22 mouse cellular contexts compared by ENCODE assay signal in the genomic region with DNA sequence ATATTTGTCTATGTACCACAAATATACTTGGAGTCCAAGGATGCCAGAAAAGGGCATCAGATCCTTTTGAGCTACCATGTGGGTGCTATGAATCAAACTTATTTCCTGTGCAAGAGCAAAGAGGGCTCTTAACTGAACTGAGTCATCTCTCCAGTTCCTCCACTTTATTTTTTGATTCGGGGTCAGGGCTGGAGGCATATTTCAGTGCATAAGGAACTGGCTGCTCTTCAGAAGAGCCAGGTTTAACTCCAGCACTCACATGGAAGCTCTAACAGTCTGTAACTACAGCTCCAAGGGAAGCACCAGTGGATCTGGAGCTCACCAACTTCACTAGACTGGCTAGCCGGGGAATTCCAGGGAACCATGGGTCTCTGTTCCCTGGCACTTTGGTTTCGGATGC. TPM values are rescaled to one million over a fixed set of nuclear protein-coding genes. Genes with fewer than 3 reads are reported as not detected.
DNase-seq lines count a peak whose midpoint lies in the region; ATAC-seq and TF ChIP-seq lines count a peak whose summit lies in the region.
"Had no signal": no experiment of that assay in that cellular context is flagged by ENCODE, and none has a peak within 500 bp of the region (broad histone marks: within the 10 kb centered on the region; RNA-seq: fewer than 3 reads in every experiment).

No protein-coding gene starts in this region.

- no peak for TF ChIP-seq POLR2A in lung, adult 2 months (IDR thresholded peaks at IDR 0.05; ENCODE audit: borderline replicate concordance, extremely low read depth, low read depth, low read length)

- H3K4me2 ChIP-seq in lung, embryonic 16.5 days (ENCODE audit: low read depth, low read length): no peak overlapping the region
- H3K4me2 ChIP-seq: forebrain, embryonic 12.5 days; hindbrain, embryonic 14.5 days; liver, embryonic 12.5 days; lung, embryonic 14.5 days; midbrain, embryonic 15.5 days had no signal

- 66% methylated on average over 3 of the region's 3 CpGs for WGBS in lung, embryonic 16.5 days
- WGBS in lung, adult 2 months: 67% methylated on average over 3 of the region's 3 CpGs

- no peaks in the 10 kb centered on the region for H3K36me3 ChIP-seq in lung, embryonic 16.5 days (ENCODE audit: control insufficient read depth, insufficient read depth, low read length)
- H3K36me3 ChIP-seq: forebrain, embryonic 12.5 days; liver, embryonic 12.5 days; midbrain, embryonic 15.5 days had no signal

- H3K27ac ChIP-seq in lung, embryonic 16.5 days (ENCODE audit: low read length): 0 out of 2 replicates have a peak overlapping the region, but pooled peaks have one; percentile 14
- H3K27ac ChIP-seq in brown adipose tissue, adult 24 weeks (replicated peaks; ENCODE audit: low read depth, low read length): 0 out of 2 replicates have a peak overlapping the region, but pooled peaks have one; percentile 21
- H3K27ac ChIP-seq: forebrain, embryonic 12.5 days; hindbrain, embryonic 14.5 days; limb, embryonic 10.5 days; liver, embryonic 12.5 days; midbrain, embryonic 15.5 days had no signal

- no peaks in the 10 kb centered on the region for H3K9me3 ChIP-seq in lung, embryonic 16.5 days (ENCODE audit: control insufficient read depth, low read length)
- H3K9me3 ChIP-seq: forebrain, embryonic 12.5 days; limb, embryonic 10.5 days; liver, embryonic 12.5 days; megakaryocyte, embryonic 14.5 days; midbrain, embryonic 15.5 days had no signal

- H3K27me3 ChIP-seq in lung, embryonic 16.5 days (ENCODE audit: control insufficient read depth, insufficient read depth, low read depth, low read length): no peaks in the 10 kb centered on the region
- H3K27me3 ChIP-seq: CH12.LX; forebrain, embryonic 12.5 days; liver, embryonic 12.5 days; megakaryocyte, embryonic 14.5 days; midbrain, embryonic 15.5 days had no signal

- TF ChIP-seq CTCF in lung, adult 2 months (IDR thresholded peaks at IDR 0.05; ENCODE audit: insufficient read depth, low read length): no peak

- DNase-seq in adrenal gland, adult (ENCODE audit: inconsistent age in 2 of 2, low spot score in 1 of 2): peak; percentile 65 to 86
- DNase-seq in adrenal gland, adult 18-20 months (ENCODE audit: low spot score in 2 of 2): no peak
- DNase-seq in lung, adult 2 months: no peak
- DNase-seq in adrenal gland, adult 8-10 months: peak; percentile 49
- DNase-seq in thymus, postnatal 36 days: no peak
- DNase-seq: cerebellum, adult 18-20 months; cerebellum, postnatal 36 days; gastrocnemius, postnatal 25 days; heart, postnatal 14 days; lung, embryonic 14.5 days; right cerebral cortex, postnatal 25 days; thymus, postnatal 4 days had no signal

- no peak overlapping the region for H3K4me3 ChIP-seq in lung, embryonic 16.5 days (ENCODE audit: low read length)
- H3K4me3 ChIP-seq in lung, adult 2 months (replicated peaks; ENCODE audit: extremely low read depth, low read depth, low read length): no peak overlapping the region
- H3K4me3 ChIP-seq in brown adipose tissue, adult 24 weeks (ENCODE audit: insufficient read depth, low read depth, low read length): no peak overlapping the region
- H3K4me3 ChIP-seq: forebrain, embryonic 12.5 days; limb, embryonic 10.5 days; liver, embryonic 12.5 days; megakaryocyte, embryonic 14.5 days; midbrain, embryonic 15.5 days had no signal

- H3K9ac ChIP-seq in lung, embryonic 16.5 days (ENCODE audit: low read length): no peak overlapping the region
- H3K9ac ChIP-seq: forebrain, embryonic 12.5 days; hindbrain, embryonic 14.5 days; liver, embryonic 12.5 days; lung, embryonic 14.5 days; midbrain, embryonic 15.5 days had no signal

- H3K4me1 ChIP-seq in lung, embryonic 16.5 days (replicated peaks; ENCODE audit: control insufficient read depth, insufficient read depth, low read length): no peaks in the 10 kb centered on the region; the same call in 1 of the 2 replicates
- peaks cover 5% of the 10 kb centered on the region; the same call in 1 of the 2 replicates for H3K4me1 ChIP-seq in lung, adult 2 months (ENCODE audit: control insufficient read depth, insufficient read depth, low read length)
- peaks cover 5% of the 10 kb centered on the region; the same call in 1 of the 2 replicates for H3K4me1 ChIP-seq in brown adipose tissue, adult 24 weeks (ENCODE audit: control insufficient read depth, insufficient read depth, insufficient read length, low read length)
- H3K4me1 ChIP-seq: midbrain, embryonic 15.5 days had no signal

- ATAC-seq in lung, embryonic 16.5 days (ENCODE audit: low read depth): no peak
- ATAC-seq in frontal cortex, adult (ENCODE audit: low TSS enrichment): no peak
- ATAC-seq: liver, embryonic 12.5 days; midbrain, embryonic 15.5 days had no signal

RNA-seq across cellular contexts. Expression of gene Glg1, which starts 21.7 kb away (rescaled TPM):
- 100 to 1,000 TPM in 1 of 2 experiments, 10 to 100 TPM in 1; 97.6 to 124 TPM for total RNA-seq in adrenal gland, adult 18-20 months (2021)
- 69.8 and 72.3 TPM in 2 replicates for polyA plus RNA-seq in lung, embryonic 16.5 days (2015; fragmentation: Nextera tagmentation; extraction: Ambion mirVana)
- polyA plus RNA-seq in lung, adult 2 months (2012; rRNA removed): 38.8 and 44.7 TPM in 2 replicates
- total RNA-seq in adrenal gland, adult 8-10 months (2022): 100 to 1,000 TPM; 134 to 184 (median 162) TPM
- 13.9 and 21.8 TPM in 2 replicates for polyA plus RNA-seq in brown adipose tissue, adult 24 weeks (2012; ENCODE audit: insufficient read depth, insufficient read length, missing spikeins)

Comparison
In these comparisons a context has a peak if more than half of its experiments do, and no peak if none do; other contexts are left out.
1. DNase-seq: peak in adrenal gland, adult (2 of 2) and adrenal gland, adult 8-10 months (single experiment); none in adrenal gland, adult 18-20 months (0 of 2), lung, adult 2 months (single experiment) and thymus, postnatal 36 days (0 of 2).